Mouse (Mus musculus): ENCODE results near the gene Lmx1a. TPM values are rescaled to one million over a fixed set of nuclear protein-coding genes. Genes with fewer than 3 reads are reported as not detected.

Lmx1a gene
- polyA plus RNA-seq, 1 experiment from 2014 or later = 15.0 TPM

- peak; percentile 69 for DNase-seq (ENCODE audit: low spot score)
- H3K36me3 ChIP-seq = no peaks in the 10 kb centered on the region
- H3K27ac ChIP-seq (replicated peaks) = peak overlapping the region; percentile 83
- H3K27me3 ChIP-seq (ENCODE audit: low read depth, poor library complexity, severe bottlenecking) = peaks cover 84% of the 10 kb centered on the region
- H3K9me3 ChIP-seq (replicated peaks) = peaks cover 10% of the 10 kb centered on the region; the same call in 1 of the 2 replicates
- under 1% methylated on average over 96 of the region's 98 CpGs for WGBS
- peak overlapping the region; percentile 68 for H3K4me3 ChIP-seq
- H3K4me1 ChIP-seq = peaks cover 48% of the 10 kb centered on the region
Observed at GRCm38 (mm10) chr1:167688347-167689231, 448 bp upstream of the Lmx1a start.

- peak overlapping the region; percentile 83 for H3K27ac ChIP-seq (replicated peaks)
- peaks cover 5% of the 10 kb centered on the region; the same call in 1 of the 2 replicates for H3K9me3 ChIP-seq (replicated peaks)
- DNase-seq (ENCODE audit: low spot score) = peak; percentile 56
- WGBS = under 1% methylated on average over 36 of the region's 36 CpGs
- peaks cover 52% of the 10 kb centered on the region for H3K4me1 ChIP-seq
- peak overlapping the region; percentile 68 for H3K4me3 ChIP-seq
- H3K27me3 ChIP-seq (ENCODE audit: low read depth, poor library complexity, severe bottlenecking) = peaks cover 93% of the 10 kb centered on the region
- no peaks in the 10 kb centered on the region for H3K36me3 ChIP-seq
Observed at GRCm38 (mm10) chr1:167689262-167690137, 463 bp downstream of the Lmx1a start.

DNA sequence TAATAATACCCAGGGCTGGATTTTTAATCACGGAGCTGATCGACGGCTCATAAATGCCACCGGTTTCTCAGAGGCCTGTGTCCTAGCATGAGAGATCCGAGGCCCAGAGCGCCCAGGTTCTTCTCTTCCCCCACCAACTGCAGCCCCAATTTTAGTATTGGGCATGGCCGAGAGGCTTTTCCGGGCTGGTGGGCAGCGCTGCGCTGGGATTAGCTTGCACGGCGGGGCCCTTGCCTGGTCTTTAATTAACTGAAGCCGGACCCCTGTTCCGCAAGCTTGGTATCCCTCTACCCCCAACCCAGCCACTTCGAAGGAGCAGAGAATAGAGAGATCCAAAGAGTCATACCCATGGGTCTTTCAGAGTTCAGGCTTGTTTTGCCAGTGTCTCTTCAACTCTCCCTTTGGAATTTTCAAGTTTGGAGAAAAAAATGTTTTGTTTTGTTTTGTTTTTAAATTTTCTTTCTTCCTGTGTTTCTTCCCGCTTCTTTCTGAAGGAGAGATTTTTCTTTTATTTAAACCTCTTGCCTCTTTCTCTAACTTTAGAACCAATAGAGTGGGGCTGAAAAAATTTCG, 1.2 kb downstream of the Lmx1a start:
- Histone ChIP-seq H3K4me1 (peaks cover 52% of the 10 kb centered on the region), H3K9me3 (replicated peaks) (no peaks in the 10 kb centered on the region), H3K4me3 (peak overlapping the region; percentile 68), H3K36me3 (no peaks in the 10 kb centered on the region), H3K27ac (replicated peaks) (peak overlapping the region; percentile 83), H3K27me3 (ENCODE audit: low read depth, poor library complexity, severe bottlenecking) (peaks cover 100% of the 10 kb centered on the region)
- WGBS = under 1% methylated on average over 17 of the region's 17 CpGs
- DNase-seq (ENCODE audit: low spot score) = peak; percentile 51

- H3K36me3 ChIP-seq = no peaks in the 10 kb centered on the region
- 1% methylated on average over 21 of the region's 21 CpGs for WGBS
- peaks cover 100% of the 10 kb centered on the region for H3K27me3 ChIP-seq (ENCODE audit: low read depth, poor library complexity, severe bottlenecking)
- peaks cover 52% of the 10 kb centered on the region for H3K4me1 ChIP-seq
- peak overlapping the region; percentile 83 for H3K27ac ChIP-seq (replicated peaks)
- peak; percentile 51 for DNase-seq (ENCODE audit: low spot score)
- peak overlapping the region; percentile 68 for H3K4me3 ChIP-seq
- no peaks in the 10 kb centered on the region for H3K9me3 ChIP-seq (replicated peaks)
Observed at GRCm38 (mm10) chr1:167690716-167691550, 1.9 kb downstream of the Lmx1a start.

DNA sequence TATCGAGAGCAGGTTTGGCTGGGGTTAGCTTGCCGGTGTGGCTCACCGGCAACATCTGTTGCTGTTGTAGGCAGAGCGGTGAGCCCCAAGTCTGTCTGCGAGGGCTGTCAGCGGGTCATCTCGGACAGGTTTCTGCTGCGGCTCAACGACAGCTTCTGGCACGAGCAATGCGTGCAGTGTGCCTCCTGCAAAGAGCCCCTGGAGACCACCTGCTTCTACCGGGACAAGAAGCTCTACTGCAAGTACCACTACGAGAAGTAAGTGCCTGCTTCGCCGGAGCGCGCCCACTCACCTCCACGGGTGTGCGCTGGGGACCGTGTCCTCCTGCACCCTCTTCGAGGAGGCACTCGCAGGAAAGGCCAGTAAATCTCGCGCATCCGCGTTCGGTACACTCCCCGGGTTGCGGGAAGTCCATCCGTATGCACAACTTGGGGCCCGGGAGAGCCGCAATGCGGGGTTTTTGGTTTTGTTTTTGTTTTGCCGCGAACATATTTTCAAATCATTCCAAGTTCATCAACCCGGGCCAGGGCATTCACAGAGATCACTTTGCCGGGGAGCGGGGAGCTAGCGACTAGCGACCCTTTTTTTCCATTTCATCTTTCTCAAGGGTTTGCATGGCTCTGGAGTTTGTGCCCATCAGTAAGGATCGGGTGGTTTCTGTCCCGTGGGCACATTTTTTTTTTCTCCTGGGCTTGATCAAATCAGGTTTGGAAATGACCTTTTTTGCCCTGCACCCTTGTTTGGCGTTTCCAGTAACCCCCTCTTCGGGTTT, 3.1 kb downstream of the Lmx1a start:
- H3K27me3 ChIP-seq (ENCODE audit: low read depth, poor library complexity, severe bottlenecking) = peaks cover 100% of the 10 kb centered on the region
- DNase-seq (ENCODE audit: low spot score) = peak; percentile 61
- under 1% methylated on average over 44 of the region's 44 CpGs for WGBS
- peaks cover 55% of the 10 kb centered on the region for H3K4me1 ChIP-seq
- no peaks in the 10 kb centered on the region for H3K9me3 ChIP-seq (replicated peaks)
- peak overlapping the region; percentile 74 for H3K27ac ChIP-seq (replicated peaks)
- peak overlapping the region; percentile 68 for H3K4me3 ChIP-seq
- no peaks in the 10 kb centered on the region for H3K36me3 ChIP-seq

- no peaks in the 10 kb centered on the region for H3K9me3 ChIP-seq (replicated peaks)
- WGBS = 1% methylated on average over 7 of the region's 7 CpGs
- peak; percentile 47 for DNase-seq (ENCODE audit: low spot score)
- peaks cover 99% of the 10 kb centered on the region for H3K27me3 ChIP-seq (ENCODE audit: low read depth, poor library complexity, severe bottlenecking)
- peak overlapping the region; percentile 68 for H3K4me3 ChIP-seq
- H3K4me1 ChIP-seq = peaks cover 55% of the 10 kb centered on the region
- no peaks in the 10 kb centered on the region for H3K36me3 ChIP-seq
- peak overlapping the region; percentile 74 for H3K27ac ChIP-seq (replicated peaks)
Observed at GRCm38 (mm10) chr1:167692683-167693045, 3.6 kb downstream of the Lmx1a start.

DNA sequence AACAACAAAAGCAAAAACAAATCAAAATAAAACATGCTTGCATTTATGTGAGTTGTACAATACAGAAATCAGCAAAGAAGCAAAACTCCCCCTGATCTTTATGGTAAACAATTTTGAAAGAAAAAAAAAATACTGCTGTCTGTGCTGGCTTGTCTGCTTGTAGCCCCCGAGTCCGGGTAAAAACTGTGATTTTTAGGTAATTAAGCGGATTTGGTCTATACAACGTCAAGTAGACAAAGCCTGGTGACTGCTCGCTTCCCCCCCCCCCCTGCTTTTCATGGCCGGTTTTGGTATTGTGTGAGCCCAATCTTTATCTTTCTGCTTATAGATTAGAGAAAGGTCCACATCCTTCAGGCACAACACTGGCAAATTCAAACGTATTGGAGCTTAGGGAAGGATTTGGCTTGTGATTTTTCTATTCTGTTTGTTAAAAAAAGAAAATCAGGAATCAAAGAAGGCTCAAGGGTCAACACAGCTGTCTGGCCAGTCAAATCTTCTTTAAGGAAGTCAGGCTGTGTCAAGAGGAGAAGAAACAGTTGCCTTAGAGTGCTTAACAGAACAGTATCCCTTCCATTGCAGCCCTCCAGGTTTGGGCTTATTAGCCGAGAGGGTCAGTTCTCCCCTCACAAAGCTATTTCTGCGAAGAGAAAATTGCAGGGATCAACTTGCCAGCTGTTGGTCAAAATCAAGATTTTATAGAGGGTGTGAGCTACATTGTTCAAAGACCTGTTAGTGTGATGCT, 4.6 kb downstream of the Lmx1a start:
- no peak overlapping the region for H3K27ac ChIP-seq (replicated peaks)
- H3K9me3 ChIP-seq (replicated peaks) = no peaks in the 10 kb centered on the region
- 2% methylated on average over 9 of the region's 9 CpGs for whole genome bisulfite sequencing
- peak overlapping the region; percentile 68; the same call in 1 of the 2 replicates for H3K4me3 ChIP-seq
- H3K36me3 ChIP-seq = no peaks in the 10 kb centered on the region
- H3K4me1 ChIP-seq = peaks cover 50% of the 10 kb centered on the region
- DNase-seq (ENCODE audit: low spot score) = peak; percentile 24
- H3K27me3 ChIP-seq (ENCODE audit: low read depth, poor library complexity, severe bottlenecking) = peaks cover 99% of the 10 kb centered on the region

DNA sequence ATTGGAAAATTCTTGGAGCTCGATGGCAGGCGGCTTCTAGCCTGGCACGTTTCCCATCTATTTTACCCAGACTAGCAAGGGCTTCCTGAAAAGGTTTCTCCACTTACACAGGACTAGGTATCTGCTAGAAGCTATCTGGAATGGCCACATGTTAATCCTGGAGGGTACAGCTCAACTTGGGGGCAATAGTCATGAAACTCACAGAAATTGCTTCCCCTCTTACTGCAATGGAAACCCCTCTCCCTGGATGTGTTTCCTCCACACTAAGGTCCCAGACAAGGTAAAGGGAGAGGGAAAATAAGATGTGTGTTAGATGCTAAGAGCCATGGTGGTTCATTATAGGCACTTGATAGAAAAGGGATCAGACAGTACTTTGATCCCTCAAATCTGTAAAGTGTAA, 5.7 kb downstream of the Lmx1a start:
- Histone ChIP-seq H3K36me3 (no peaks in the 10 kb centered on the region), H3K9me3 (replicated peaks) (no peaks in the 10 kb centered on the region), H3K4me3 (no peak overlapping the region), H3K4me1 (peaks cover 47% of the 10 kb centered on the region), H3K27me3 (ENCODE audit: low read depth, poor library complexity, severe bottlenecking) (peaks cover 99% of the 10 kb centered on the region), H3K27ac (replicated peaks) (no peak overlapping the region)
- 15% methylated on average over 3 of the region's 3 CpGs for WGBS
- DNase-seq (ENCODE audit: low spot score) = no peak

DNA sequence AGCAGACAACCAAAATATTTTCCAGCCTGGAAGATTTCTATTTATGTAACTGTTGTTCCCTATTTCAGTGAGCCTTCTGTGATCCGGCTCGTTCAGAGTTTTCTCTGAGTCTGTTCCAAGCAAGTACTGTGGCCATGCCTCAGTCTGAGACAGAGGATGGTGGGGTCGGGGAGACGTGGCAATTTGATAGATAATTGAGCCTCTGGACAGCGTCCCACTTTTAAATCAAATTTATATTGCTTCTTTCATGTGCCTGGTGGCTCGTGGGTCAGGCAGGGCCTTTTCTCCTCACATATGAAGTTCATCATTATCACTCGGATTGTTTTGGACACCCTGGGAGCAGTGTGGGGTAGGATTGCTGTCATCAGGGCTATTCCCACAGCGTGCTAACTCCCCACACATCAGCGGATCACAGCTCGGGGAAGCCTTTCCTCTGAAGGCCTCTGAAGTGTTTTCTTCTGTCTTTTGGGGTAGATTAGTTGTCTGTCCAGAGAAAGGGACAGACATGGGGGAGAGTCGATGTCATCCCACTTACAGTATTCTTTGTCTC, 6.9 kb downstream of the Lmx1a start:
- Histone ChIP-seq H3K27me3 (ENCODE audit: low read depth, poor library complexity, severe bottlenecking) (peaks cover 99% of the 10 kb centered on the region), H3K36me3 (no peaks in the 10 kb centered on the region), H3K4me1 (peaks cover 51% of the 10 kb centered on the region), H3K27ac (replicated peaks) (no peak overlapping the region), H3K9me3 (replicated peaks) (no peaks in the 10 kb centered on the region), H3K4me3 (no peak overlapping the region)
- DNase-seq (ENCODE audit: low spot score) = peak; percentile 11
- 39% methylated on average over 11 of the region's 11 CpGs for WGBS

GRCm38 (mm10) chr1:167699706-167700105, 10.7 kb downstream of the Lmx1a start:
- Histone ChIP-seq H3K4me3 (no peak overlapping the region), H3K27ac (replicated peaks) (no peak overlapping the region)

More at GRCm38 (mm10) chr1:167699706-167700105, 10.7 kb downstream of the Lmx1a start:
- H3K27me3 ChIP-seq (ENCODE audit: low read depth, poor library complexity, severe bottlenecking) = peaks cover 93% of the 10 kb centered on the region
- DNase-seq (ENCODE audit: low spot score) = no peak
- WGBS = 30% methylated on average over 6 of the region's 6 CpGs
- H3K9me3 ChIP-seq (replicated peaks) = peaks cover 5% of the 10 kb centered on the region; the same call in 1 of the 2 replicates
- no peaks in the 10 kb centered on the region for H3K36me3 ChIP-seq
- peaks cover 24% of the 10 kb centered on the region for H3K4me1 ChIP-seq

Data from midbrain, embryonic 10.5 days (tissue).